Mouse (Mus musculus) MEL (cell line): ENCODE measurements at regions not wholly inside any gene's neighbourhood (a gene's known extent, or its start where the extent isn't known, plus 50 kb on each side); places are given as distances from the start of the nearest gene placed in this dataset.

ENCODE experiments used
- DNase-seq: peaks from one replicate; pipeline ENCODE4 v3.0.0; 2011; ENCODE audit warnings: low read depth, low spot score
- H3K27ac ChIP-seq: 2 replicates; pipeline ENCODE4 v1.5.1; 2012; ENCODE audit warnings: low read depth, mild to moderate bottlenecking, control low read depth, low read length, moderate library complexity; ENCODE audit not compliant: control insufficient read depth
- H3K27me3 ChIP-seq, 2 experiments: fragments of 150-350 bp in 1 of 2; sonication (generic) in 1 of 2; 2 replicates each; pipeline ENCODE4 v1.6.1; 2012; ENCODE audit warnings: low read length in 2 of 2, mild to moderate bottlenecking in 2 of 2, improper control_type of control experiment in 1 of 2, moderate library complexity in 1 of 2; ENCODE audit not compliant: insufficient read depth in 2 of 2, control insufficient read depth in 1 of 2
- H3K36me3 ChIP-seq, 2 experiments: 2 replicates each; pipeline ENCODE4 v1.6.1; 2012 to 2014; ENCODE audit warnings: low read length in 2 of 2, improper control_type of control experiment in 1 of 2, inconsistent platforms in 1 of 2, mild to moderate bottlenecking in 1 of 2; ENCODE audit not compliant: insufficient read depth in 2 of 2, control insufficient read depth in 1 of 2
- H3K4me1 ChIP-seq, 2 experiments: fragments of 150-350 bp in 1 of 2; sonication (generic) in 1 of 2; 2 replicates each; pipeline ENCODE4 v1.6.1; 2012; ENCODE audit warnings: low read length in 2 of 2, improper control_type of control experiment in 1 of 2, mild to moderate bottlenecking in 1 of 2; ENCODE audit not compliant: insufficient read depth in 2 of 2, control insufficient read depth in 1 of 2
- H3K4me3 ChIP-seq, 2 experiments: fragments of 150-350 bp in 1 of 2; sonication (generic) in 1 of 2; 2 replicates each; pipeline ENCODE4 v1.5.1; 2012; ENCODE audit warnings: low read depth in 2 of 2, low read length in 2 of 2, mild to moderate bottlenecking in 2 of 2, moderate library complexity in 2 of 2, control low read depth in 1 of 2, improper control_type of control experiment in 1 of 2; ENCODE audit not compliant: control insufficient read depth in 1 of 2, insufficient read depth in 1 of 2
- H3K79me2 ChIP-seq: 2 replicates; pipeline ENCODE4 v1.6.1; 2012; ENCODE audit warnings: mild to moderate bottlenecking, low read length, moderate library complexity; ENCODE audit not compliant: control insufficient read depth, poor library complexity, insufficient read depth
- H3K9ac ChIP-seq: 2 replicates; pipeline ENCODE4 v1.6.1; 2012; ENCODE audit warnings: low read depth, mild to moderate bottlenecking, control low read depth, low read length, moderate library complexity; ENCODE audit not compliant: control insufficient read depth, poor library complexity, severe bottlenecking
- H3K9me3 ChIP-seq: fragments of 150-350 bp; sonication (generic); replicated peaks from 2 replicates; pipeline ENCODE4 v1.6.1; 2012; ENCODE audit warnings: mild to moderate bottlenecking, low read length, improper control_type of control experiment, moderate library complexity; ENCODE audit not compliant: insufficient read depth
- BHLHE40 ChIP-seq: IDR thresholded peaks from 2 replicates; pipeline ENCODE4 v1.6.1; 2012; ENCODE audit warnings: low read depth, mild to moderate bottlenecking, inconsistent platforms, low read length, improper control_type of control experiment, borderline replicate concordance
- CHD1 ChIP-seq: IDR thresholded peaks from 2 replicates; pipeline ENCODE4 v1.6.1; 2012; ENCODE audit warnings: low read depth, mild to moderate bottlenecking, inconsistent platforms, low read length, improper control_type of control experiment
- E2F4 ChIP-seq: IDR thresholded peaks from 2 replicates; pipeline ENCODE4 v1.6.1; 2011; ENCODE audit warnings: low read depth, low read length, improper control_type of control experiment, borderline replicate concordance
- GATA1 ChIP-seq: IDR thresholded peaks from 2 replicates; pipeline ENCODE4 v1.6.1; 2011; ENCODE audit warnings: low read depth, low read length, improper control_type of control experiment
- JUND ChIP-seq: IDR thresholded peaks from 2 replicates; pipeline ENCODE4 v1.6.1; 2011; ENCODE audit warnings: low read depth, mild to moderate bottlenecking, improper control_type of control experiment, low read length
- KAT2A ChIP-seq: conservative IDR thresholded peaks from 2 replicates; pipeline ENCODE4 v1.6.1; 2012; ENCODE audit warnings: low read depth, low read length, improper control_type of control experiment, inconsistent platforms
- MAFK ChIP-seq: IDR thresholded peaks from 2 replicates; pipeline ENCODE4 v1.6.1; 2011; ENCODE audit warnings: low read depth, mild to moderate bottlenecking, low read length, improper control_type of control experiment, borderline replicate concordance
- MAZ ChIP-seq: IDR thresholded peaks from 2 replicates; pipeline ENCODE4 v1.6.1; 2012; ENCODE audit warnings: low read depth, mild to moderate bottlenecking, inconsistent platforms, low read length, improper control_type of control experiment
- MEF2A ChIP-seq: IDR thresholded peaks from 2 replicates; pipeline ENCODE4 v1.6.1; 2014; ENCODE audit warnings: low read depth, mild to moderate bottlenecking, inconsistent platforms, low read length, improper control_type of control experiment; ENCODE audit not compliant: poor library complexity, insufficient replicate concordance, severe bottlenecking; ENCODE audit errors: extremely low read depth
- MXI1 ChIP-seq: IDR thresholded peaks from 2 replicates; pipeline ENCODE4 v1.6.1; 2011; ENCODE audit warnings: mild to moderate bottlenecking, low read depth, low read length, improper control_type of control experiment
- MYB ChIP-seq: IDR thresholded peaks from 2 replicates; pipeline ENCODE4 v1.6.1; 2011; ENCODE audit warnings: mild to moderate bottlenecking, low read depth, low read length, improper control_type of control experiment
- MYC ChIP-seq: IDR thresholded peaks from 2 replicates; pipeline ENCODE4 v1.6.1; 2011; ENCODE audit warnings: low read depth, mild to moderate bottlenecking, low read length, improper control_type of control experiment, moderate library complexity
- NELFE ChIP-seq: IDR thresholded peaks from 2 replicates; pipeline ENCODE4 v1.6.1; 2011; ENCODE audit warnings: low read depth, low read length, improper control_type of control experiment
- NRF1 ChIP-seq: IDR thresholded peaks from 2 replicates; pipeline ENCODE4 v1.6.1; 2014; ENCODE audit warnings: low read depth, mild to moderate bottlenecking, inconsistent platforms, low read length, improper control_type of control experiment, moderate library complexity; ENCODE audit not compliant: poor library complexity, insufficient read depth, severe bottlenecking
- POLR2AphosphoS2 ChIP-seq: IDR thresholded peaks from 2 replicates; pipeline ENCODE4 v1.6.1; 2011; ENCODE audit warnings: low read length, improper control_type of control experiment
- POLR2AphosphoS5 ChIP-seq: IDR thresholded peaks from 2 replicates; pipeline ENCODE4 v1.6.1; 2012; ENCODE audit warnings: low read depth, borderline replicate concordance, mild to moderate bottlenecking, inconsistent platforms, low read length, moderate library complexity, mixed read lengths
- SIN3A ChIP-seq: IDR thresholded peaks from 2 replicates; pipeline ENCODE4 v1.6.1; 2012; ENCODE audit warnings: low read length, improper control_type of control experiment, inconsistent platforms
- TAL1 ChIP-seq: IDR thresholded peaks from 2 replicates; pipeline ENCODE4 v1.6.1; 2012; ENCODE audit warnings: mild to moderate bottlenecking, inconsistent platforms, low read length, moderate library complexity, mixed read lengths
- TBP ChIP-seq: IDR thresholded peaks from 2 replicates; pipeline ENCODE4 v1.8.0; 2011; ENCODE audit warnings: low read depth, low read length, improper control_type of control experiment
- USF2 ChIP-seq, 2 experiments: IDR thresholded peaks; 2 replicates each; pipeline ENCODE4 v1.6.1; 2011 to 2012; ENCODE audit warnings: improper control_type of control experiment in 2 of 2, low read length in 2 of 2, borderline replicate concordance in 1 of 2, inconsistent platforms in 1 of 2, low read depth in 1 of 2, mild to moderate bottlenecking in 1 of 2; ENCODE audit not compliant: insufficient read depth in 1 of 2
- ZC3H11A ChIP-seq: IDR thresholded peaks from 2 replicates; pipeline ENCODE4 v1.6.1; 2012; ENCODE audit warnings: low read depth, mild to moderate bottlenecking, inconsistent platforms, low read length, improper control_type of control experiment
- ZKSCAN1 ChIP-seq: IDR thresholded peaks from 2 replicates; pipeline ENCODE4 v1.6.1; 2012; ENCODE audit warnings: low read depth, mild to moderate bottlenecking, inconsistent platforms, low read length, improper control_type of control experiment, moderate library complexity
- ZMIZ1 ChIP-seq: IDR thresholded peaks from 2 replicates; pipeline ENCODE4 v1.6.1; 2012; ENCODE audit warnings: low read depth, mild to moderate bottlenecking, inconsistent platforms, low read length, improper control_type of control experiment, moderate library complexity
- ZNF384 ChIP-seq: IDR thresholded peaks from 2 replicates; pipeline ENCODE4 v1.6.1; 2012; ENCODE audit warnings: low read depth, mild to moderate bottlenecking, inconsistent platforms, low read length, improper control_type of control experiment

DNA sequence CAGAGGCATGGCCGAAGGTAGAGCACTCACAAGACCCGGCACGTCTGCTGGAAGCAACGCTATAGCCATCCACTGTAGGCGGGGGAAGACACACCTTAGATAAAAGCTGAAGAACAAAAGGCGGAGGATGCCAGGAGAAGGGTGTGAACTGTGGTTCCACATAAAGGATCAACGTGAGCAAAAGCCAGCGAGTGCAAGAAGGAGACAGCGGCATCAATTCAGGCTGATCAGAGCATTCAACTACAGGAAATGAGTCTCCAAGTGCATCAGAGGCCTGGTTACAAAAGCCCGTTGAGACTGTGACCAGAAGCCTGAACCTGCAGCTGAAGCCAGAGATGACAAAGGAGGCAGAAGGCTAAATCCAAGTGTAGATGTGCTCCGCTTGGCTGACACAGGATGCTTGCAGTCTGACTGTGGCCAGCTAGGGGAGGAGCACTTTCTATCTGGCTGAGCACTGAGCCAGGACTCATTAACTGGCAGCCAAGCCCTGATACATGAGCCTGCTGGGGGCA is 139.5 kb upstream of the Slc22a22 start:
- Histone ChIP-seq H3K27ac (no peak overlapping the region), H3K27me3 (peaks cover 11 to 21% of the 10 kb centered on the region in 2 experiments), H3K4me3 (no peak overlapping the region), H3K4me1 (no peaks in the 10 kb centered on the region), H3K36me3 (no peaks in the 10 kb centered on the region), H3K79me2 (no peaks in the 10 kb centered on the region), H3K9ac (no peak overlapping the region), H3K9me3 (no peaks in the 10 kb centered on the region)
- DNase-seq, result no peak
- TF ChIP-seq E2F4, result no peak
- no peak for TF ChIP-seq NELFE
- no peak for TF ChIP-seq ZMIZ1
- TF ChIP-seq JUND, result no peak
- no peak for TF ChIP-seq MYB
- TF ChIP-seq MYC, result no peak
- no peak for TF ChIP-seq CHD1
- TF ChIP-seq POLR2AphosphoS5, result no peak
- TF ChIP-seq, all 39 proteins: peak for 0

DNA sequence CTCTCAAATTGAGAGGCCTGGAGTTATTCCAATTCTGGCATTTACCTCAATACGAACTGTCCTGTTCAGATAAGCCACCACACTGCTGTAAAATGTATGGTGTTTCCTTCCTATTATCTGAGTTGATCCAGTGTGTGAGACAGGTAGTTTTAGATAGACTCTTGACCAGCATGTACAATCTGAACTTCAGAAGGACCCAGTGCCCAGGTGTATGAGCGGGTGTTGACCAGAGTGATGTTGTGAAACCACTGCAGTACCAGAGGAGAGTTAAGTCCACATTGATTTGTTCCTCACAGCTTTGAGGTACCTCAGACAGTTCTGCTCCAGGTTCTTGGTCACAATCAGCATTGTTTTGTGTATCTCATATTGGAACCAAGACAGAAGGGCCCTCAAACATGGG is 132.6 kb upstream of the Slc22a22 start:
- no peak overlapping the region for H3K4me3 ChIP-seq
- no peak overlapping the region for H3K9ac ChIP-seq
- no peaks in the 10 kb centered on the region; a peak in 2 of 4 replicates for H3K27me3 ChIP-seq
- no peak for TF ChIP-seq NRF1
- no peak for TF ChIP-seq BHLHE40
- TF ChIP-seq ZC3H11A, result no peak
- TF ChIP-seq MXI1, result no peak
- TF ChIP-seq USF2 (IDR thresholded peaks at IDR 0.05; ENCODE audit: borderline replicate concordance in 1 of 2, insufficient read depth in 1 of 2, low read depth in 1 of 2, low read length in 2 of 2), result no peak
- TF ChIP-seq JUND, result no peak
- no peak for TF ChIP-seq ZNF384
- TF ChIP-seq TAL1, result no peak
- TF ChIP-seq MAZ, result no peak
- TF ChIP-seq POLR2AphosphoS2, result no peak
- TF ChIP-seq MAFK, result no peak
- TF ChIP-seq GATA1, result no peak
- TF ChIP-seq KAT2A, result no peak
- TF ChIP-seq ZKSCAN1, result no peak
- no peak for TF ChIP-seq ZMIZ1
- no peak for TF ChIP-seq MEF2A
- no peak for TF ChIP-seq SIN3A
- no peak for TF ChIP-seq TBP
- TF ChIP-seq MYC, result no peak
- DNase-seq, result no peak
- H3K9me3 ChIP-seq, result no peaks in the 10 kb centered on the region
- H3K36me3 ChIP-seq, result no peaks in the 10 kb centered on the region
- H3K79me2 ChIP-seq, result no peaks in the 10 kb centered on the region
- H3K27ac ChIP-seq, result no peak overlapping the region
- H3K4me1 ChIP-seq, result no peaks in the 10 kb centered on the region
